Mouse (Mus musculus) retina, embryonic 14.5 days (tissue): Measurements from ENCODE around the gene Arap2.

ENCODE experiments used
- DNase-seq: peaks from one replicate; pipeline ENCODE4 v3.0.0-alpha.2; 2015; ENCODE audit warnings: low spot score

Arap2 gene

GRCm38 (mm10) chr5:62622848-62623479 is 143.0 kb downstream of the Arap2 start:
- no peak for DNase-seq

DNA sequence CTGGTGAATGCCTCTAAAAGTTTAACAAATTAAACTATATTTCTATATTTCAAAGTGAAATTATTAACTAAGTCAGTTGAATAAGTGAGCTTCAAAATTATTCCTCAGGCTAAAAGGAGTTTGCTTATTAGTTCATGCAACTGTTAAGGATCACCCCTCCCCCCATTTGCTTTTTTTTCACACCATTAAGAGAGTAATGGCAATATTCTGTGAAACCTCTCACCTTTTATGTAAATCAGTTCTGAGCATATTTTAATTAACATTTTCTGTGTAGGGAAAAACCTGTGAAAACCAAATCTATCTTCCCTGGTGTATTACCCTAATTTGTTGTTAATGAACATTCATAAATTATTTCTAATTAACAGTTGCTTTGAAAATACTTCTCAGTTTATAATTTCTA is 147.7 kb downstream of the Arap2 start:
- DNase-seq: no peak

GRCm38 (mm10) chr5:62611990-62612389 is 154.0 kb downstream of the Arap2 start:
- no peak for DNase-seq

DNA sequence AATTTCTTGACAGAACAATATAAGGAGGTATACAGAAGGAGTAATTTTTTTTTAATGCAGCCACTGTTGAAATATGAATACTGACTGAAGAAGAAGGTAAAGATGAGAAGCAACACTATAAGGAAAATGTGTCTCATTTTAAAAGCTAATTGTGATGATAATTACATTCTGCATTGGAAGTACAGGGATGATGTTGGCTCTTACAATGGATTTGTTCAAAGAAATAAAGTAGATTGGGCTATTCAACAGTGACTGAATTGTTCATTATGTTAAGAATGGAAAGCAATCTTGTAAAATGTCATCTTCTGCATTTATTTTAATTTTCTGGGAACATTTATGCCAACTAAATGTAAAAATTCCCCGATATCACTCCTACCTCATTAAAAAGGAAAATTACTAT is 178.6 kb downstream of the Arap2 start:
- DNase-seq: no peak

GRCm38 (mm10) chr5:62582643-62583042 is 183.3 kb downstream of the Arap2 start:
- DNase-seq: no peak

- DNase-seq: no peak
Measured at GRCm38 (mm10) chr5:62581699-62582098, 184.3 kb downstream of the Arap2 start.

DNA sequence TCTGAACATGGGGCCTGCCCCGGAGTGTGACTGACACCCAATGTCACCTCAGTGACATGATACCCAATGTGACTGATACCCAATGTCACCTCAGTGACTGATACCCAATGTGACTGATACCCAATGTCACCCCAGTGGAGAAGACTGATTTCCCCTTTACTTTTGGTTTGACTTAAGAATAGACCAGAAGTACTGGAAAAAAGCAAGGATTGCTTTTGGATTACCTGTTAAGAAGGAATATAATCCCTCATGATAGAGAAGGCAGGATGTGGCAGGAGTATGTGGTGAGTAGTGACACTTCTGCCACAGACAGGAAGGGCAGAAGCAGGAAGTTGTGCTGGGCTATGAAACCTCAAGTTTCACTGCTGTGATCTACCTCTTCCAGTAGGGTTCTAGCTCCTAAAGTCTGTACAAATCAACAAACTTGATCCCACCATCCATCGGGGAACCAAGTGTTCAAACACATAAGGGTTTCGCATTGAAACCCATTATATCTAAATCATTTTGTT is 191.6 kb downstream of the Arap2 start:
- no peak for DNase-seq
